Mouse (Mus musculus): ENCODE results near the gene Casp4.

Casp4 gene

DNA sequence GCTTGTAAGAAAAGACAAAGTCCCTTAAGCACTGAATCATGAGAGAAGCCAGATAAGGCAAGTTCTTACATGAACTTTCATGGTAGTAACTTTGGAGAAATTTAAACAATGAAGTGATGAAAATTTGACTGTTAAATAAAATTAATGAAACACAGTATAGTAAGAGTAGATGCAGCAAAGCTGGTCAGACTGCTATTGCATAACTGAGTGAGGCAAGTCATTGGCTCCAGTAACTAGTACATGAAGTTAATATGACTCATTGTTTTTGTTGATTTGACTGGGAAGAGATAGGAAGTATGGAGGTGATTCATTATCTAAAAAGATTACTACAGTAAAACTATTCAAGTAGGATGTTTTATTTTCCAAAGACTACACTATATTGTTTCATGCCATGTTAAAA is 48.2 kb downstream of the Casp4 start:
- ChIA-PET CTCF (no interaction called here), POLR2A (no interaction called here)

Data from embryonic stem cell, embryonic (primary cell).